Mouse (Mus musculus) mouse trophoblast stem cell (cell line): ENCODE results near the gene Ndst2.
"Not testable (repeated sequence)": the region's sequence is repeated elsewhere in the genome, so short reads cannot be mapped to it uniquely, and the experiment has no call there.

Experiments used
- in situ Hi-C, 2 experiments: fragments of 300-500 bp; cut with MseI, MboI; formaldehyde crosslinking; loops; 2 replicates in 1 of 2; 3 replicates in 1 of 2; pipeline ENCODE4 v1.15.1; 2025

The Ndst2 gene

DNA sequence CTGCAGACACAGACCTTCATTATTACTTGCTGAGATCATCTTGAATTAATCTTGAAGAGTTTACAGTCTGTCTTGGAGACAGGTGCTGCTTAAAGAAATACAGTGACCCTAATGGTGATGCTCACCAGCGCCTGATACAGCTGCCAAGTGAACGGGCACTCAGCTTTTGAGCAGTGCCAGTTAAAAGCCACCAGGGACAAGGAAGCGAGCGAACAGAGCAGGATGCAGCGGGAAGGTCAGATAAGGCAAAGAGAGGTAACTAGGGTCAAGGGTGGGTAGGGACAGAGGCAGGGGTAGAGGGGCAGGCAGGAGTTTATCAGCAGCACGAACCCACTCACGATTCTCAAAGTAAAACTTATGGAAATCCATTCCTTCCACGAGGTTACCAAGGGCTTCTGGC lies 4.1 kb upstream of the Ndst2 start:
- in situ Hi-C loops = no loop called here

DNA sequence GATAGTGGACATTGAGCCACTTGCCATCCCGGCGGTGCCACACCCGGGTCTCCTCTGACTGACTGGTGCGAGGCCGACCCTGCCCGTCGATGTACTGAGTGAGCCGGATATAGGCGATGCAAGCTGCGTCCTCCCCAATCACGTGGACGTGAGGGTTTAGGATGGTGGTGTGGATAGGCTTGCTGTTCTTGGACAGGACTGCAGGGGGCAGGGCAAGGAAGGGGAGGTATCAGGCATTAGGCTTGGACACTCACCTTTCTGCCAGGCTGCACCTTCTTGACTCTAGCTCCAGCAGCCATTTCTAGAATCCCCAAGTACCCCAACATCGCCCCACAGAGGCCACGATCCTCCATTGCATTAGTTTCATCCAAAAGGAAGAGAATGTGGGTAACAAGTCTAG lies 2.9 kb upstream of the Ndst2 start:
- in situ Hi-C loops = no loop called here

DNA sequence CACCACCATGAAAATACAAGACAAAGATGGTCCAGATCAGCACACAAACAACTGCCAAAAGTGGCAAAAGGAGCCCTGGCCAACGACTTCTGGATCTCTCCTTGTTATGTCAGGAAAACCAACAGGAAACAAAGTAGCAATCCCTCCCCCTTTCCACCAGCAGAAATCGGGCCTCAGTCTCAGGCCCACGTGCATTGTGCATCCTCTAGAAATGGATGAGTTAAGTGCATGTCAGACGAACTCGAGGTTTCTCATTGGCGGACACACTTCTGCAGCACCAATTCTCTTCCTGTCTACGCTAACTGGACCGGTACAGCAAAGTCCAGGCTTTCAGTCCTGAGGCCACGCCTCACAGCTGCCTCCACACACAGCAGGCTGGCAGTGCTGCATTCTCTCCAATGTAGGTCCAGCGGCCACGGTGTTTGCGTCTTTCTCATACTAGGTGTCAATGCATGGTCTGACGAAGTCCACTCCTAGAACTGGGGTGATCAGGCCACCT lies 1.6 kb upstream of the Ndst2 start:
- in situ Hi-C loops = no loop called here

DNA sequence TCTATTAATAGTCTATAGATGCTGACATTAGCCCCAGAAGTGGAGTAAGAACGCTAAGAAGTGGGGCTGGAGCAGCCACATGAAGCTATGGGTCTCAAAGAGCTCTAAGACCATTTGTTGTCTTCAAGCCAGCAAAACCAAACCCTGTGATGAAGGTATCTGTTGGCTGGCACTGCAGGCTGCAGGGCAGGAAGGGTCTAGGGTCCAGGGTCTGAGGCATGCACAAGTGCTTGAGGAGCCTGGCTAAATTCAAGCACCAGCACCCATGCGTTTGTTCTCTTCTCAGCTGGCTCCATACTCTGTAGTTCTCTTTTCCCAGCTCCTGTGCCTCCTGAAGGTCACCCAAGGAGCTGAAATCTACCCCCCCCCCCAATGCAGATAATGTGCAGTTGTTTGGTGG lies 690 bp upstream of the Ndst2 start:
- in situ Hi-C loops = no loop called here

DNA sequence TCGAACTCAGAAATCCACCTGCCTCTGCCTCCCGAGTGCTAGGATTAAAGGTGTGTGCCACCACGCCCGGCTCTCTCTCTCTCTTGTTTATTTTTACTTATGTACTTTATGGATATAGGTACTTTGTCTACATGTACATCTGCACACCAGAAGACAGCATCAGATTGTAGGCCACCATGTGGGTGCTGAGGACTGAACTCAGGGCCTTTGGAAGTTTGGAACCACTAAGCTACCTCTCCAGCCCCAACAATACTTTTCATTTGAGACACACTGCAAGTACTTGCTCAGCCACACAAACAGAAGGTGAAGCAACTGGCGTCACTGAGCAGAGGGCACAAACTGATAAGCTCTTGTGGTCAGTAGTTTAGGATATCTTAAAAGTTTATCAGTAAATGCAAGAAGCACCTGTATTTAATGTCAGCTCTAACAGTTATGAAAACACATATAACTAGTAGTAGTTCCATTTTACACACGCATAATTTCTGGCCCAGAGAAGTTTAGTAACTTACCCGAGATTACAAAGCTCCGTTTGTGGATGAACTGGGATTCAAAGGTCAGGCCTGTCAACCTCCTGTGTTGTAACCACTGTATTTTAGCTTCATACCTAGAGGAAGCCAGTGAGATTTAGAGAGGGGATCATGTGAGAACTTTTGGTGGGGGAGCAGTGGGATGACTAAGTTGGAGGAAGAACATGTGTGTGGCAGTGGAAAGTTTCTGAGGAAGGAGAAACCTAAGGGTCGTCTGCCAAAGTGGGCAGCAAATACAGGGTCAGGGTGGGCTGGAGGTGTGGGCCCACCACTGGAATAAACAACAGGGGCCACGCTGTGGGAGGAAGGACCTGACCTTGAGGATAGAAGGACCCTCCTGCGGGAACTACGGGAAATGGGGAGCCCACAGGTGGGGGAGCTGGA lies 1.1 kb downstream of the Ndst2 start:
- in situ Hi-C loops = no loop called here

DNA sequence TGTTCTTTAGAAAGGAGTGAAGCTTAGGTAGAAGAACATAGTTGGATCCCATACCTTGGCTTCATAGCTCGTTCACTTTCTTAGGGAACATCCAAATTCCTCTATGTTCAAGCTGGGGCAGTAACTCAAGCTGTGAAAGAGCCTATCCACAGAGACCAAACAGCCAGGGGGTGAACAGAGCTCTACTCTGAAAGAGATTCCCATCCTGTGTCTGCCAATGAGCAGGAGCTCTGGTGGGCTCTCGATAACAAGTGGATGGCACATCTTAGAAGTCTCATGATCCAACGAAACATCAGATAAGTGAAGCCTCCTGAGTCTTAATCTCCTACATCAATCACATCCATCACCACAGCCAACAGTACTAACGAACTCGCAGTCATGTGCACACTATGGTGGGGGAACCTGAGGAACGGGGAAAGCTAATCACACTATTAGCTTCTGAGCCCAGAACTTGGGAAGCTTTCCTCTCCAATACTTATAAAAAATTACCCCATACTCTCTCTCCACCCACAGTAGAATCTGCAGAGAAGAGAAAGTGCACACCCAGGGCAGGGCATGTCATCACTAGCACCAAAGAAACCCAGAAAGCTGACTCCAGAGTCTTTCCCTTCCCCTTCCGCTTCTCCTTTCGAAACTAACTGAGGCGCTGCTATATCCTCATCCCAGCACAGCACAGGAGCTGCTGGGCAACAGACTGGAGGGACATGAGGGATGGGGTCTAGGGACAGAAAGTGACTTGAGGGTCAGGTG lies 3.3 kb downstream of the Ndst2 start:
- in situ Hi-C loops = no loop called here

DNA sequence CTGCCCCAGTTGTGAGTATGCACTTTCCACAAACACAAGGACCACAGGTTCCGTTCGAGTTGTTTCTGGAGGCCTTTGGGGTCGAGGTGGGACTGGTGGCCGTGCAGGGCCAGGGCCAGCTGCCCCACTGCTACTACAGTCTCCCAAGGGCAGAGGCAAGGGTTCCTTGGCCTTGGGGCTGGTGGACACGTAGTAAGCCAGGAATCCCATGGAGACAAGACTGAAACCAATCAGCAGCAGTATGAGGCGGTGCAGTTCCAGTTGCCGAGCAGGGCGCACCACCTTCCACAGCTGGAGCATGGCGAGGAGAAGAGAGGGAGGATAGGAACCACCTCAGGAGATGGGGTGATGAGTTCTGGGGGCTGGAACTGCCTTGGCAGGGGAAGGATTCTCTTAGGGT lies 4.5 kb downstream of the Ndst2 start:
- in situ Hi-C loops = no loop called here

DNA sequence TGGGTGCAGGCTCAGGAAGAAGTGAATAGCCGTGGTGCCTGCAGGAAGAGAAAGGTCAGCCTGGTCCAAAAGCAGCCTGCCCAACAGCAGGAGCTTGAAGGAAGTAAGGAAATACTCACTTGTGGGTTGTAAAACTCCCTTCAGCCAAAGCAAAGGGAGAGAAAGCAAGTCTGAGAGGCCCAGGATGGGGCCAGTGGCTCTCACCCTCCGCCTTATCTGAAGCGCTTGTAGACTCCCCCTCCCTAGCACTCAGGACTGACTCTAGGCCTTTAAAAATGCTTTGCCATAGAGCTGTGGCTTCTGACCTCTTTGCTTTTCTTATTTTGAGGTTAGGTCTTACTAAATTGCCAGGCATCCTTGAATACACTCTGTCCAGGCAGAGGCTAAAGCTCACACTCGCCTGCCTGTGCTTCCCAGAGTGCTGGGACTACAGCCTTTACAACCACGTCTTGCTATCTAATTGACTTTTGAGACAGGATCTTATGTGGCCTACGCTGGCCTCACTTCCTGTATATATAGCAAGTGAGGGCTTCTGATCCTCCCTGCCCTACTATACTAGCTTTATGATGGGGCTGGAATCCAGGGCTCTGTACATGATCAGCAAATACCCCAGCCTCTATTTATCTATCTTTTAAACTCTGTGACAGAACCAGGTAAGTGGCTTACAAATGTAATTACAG lies 8.6 kb downstream of the Ndst2 start:
- in situ Hi-C loops = no loop called here

DNA sequence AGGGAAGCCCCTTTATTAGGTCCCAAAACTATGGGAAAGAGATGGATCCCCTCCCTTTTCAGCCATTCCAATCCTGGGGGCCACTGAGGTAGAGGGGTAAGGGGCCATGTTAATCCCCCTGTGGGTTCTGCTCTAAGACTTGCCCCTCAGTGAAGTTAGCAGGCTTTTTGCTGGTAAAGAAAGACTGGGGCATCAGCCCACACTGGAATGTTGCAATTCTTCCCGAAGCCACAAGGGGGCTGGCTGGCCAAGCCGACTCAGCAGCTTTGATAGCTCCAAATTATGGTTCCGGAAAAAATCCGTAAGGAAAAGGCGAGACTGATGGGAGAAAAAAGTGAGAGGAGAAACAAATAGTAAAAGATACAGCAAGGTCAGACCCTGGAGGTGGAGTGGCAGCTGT lies 10.3 kb downstream of the Ndst2 start:
- in situ Hi-C loops = no loop called here

DNA sequence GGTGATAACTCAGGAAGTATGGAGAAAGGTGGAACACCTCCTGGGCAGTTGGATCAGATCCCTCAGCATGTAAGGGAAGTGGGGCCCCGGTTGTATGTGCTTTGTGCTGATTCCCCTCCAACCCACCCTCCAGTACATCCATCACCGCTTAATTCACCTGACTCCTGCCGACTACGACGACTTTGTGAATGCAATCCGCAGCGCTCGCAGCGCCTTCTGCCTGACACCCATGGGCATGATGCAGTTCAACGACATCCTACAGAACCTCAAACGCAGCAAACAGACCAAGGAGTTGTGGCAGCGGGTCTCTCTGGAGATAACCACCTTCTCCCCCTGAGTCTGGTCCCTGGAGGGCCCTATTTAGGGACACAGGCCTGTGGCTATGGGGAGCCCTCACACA lies 11.4 kb downstream of the Ndst2 start:
- in situ Hi-C loops = no loop called here

DNA sequence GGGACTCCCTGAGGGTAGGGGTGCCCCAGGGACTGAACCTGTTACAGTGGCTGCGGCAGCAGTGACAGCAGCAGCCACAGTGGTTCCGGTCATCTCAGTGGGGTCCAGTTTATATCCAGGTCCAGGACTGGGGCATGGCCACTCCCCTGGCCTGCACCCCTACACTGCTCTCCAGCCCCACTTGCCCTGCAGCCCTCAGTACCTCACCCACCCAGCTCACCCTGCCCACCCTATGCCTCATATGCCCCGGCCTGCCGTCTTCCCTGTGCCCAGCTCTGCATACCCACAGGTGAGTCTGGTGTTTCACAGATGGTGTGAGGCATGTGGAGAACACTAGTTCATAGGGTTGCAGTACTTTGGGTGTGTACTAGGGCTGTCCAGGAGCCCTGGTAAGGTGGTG lies 13.0 kb downstream of the Ndst2 start:
- in situ Hi-C loops = no loop called here

DNA sequence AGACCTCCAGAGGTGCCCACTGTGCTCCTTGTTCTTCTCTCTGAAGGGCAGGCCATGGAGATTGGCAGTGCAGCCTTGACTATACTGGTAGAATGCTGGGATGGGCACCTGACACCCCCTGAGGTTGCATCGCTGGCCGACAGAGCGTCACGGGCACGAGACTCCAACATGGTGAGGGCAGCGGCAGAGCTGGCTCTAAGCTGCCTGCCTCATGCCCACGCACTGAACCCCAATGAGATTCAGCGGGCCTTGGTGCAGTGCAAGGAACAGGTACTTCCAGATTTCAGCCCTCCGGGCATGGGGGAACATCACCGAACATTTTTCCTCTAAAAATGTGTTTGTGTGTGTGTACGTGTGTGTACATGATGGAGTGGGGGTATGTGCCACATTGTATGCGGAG lies 14.6 kb downstream of the Ndst2 start:
- in situ Hi-C loops = no loop called here

DNA sequence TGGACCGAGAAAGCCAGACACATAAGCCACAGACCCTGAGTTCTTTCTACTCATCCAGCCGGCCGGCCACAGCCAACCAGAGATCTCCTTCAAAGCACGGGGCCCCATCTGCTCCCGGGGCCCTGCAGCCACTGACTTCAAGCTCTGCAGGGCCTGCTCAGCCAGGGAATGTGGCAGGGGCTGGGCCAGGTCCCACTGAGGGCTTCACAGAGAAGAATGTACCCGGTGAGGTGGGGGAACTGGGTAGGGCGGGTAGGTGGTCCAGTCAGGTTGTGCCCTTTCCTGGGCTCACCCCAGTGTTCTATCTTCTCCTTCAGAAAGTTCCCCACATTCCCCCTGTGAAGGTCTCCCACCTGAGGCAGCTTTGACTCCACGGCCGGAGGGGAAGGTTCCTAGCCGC lies 15.9 kb downstream of the Ndst2 start:
- in situ Hi-C loops = no loop called here

DNA sequence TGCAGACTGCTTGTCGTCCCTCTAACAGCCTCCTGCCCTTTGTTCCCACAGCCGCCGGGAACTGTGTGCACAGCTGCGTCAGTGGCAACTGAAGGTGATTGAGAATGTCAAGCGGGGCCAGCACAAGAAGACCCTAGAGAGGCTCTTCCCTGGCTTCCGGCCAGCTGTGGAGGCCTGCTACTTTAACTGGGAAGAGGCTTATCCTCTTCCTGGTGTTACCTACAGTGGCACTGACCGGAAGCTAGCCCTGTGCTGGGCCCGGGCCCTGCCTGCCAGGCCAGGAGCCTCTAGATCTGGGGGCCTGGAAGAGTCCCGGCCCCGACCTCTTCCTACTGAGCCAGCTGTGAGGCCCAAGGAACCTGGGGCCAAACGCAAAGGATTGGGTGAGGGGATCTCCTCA lies 20.5 kb downstream of the Ndst2 start:
- in situ Hi-C loops = no loop called here

DNA sequence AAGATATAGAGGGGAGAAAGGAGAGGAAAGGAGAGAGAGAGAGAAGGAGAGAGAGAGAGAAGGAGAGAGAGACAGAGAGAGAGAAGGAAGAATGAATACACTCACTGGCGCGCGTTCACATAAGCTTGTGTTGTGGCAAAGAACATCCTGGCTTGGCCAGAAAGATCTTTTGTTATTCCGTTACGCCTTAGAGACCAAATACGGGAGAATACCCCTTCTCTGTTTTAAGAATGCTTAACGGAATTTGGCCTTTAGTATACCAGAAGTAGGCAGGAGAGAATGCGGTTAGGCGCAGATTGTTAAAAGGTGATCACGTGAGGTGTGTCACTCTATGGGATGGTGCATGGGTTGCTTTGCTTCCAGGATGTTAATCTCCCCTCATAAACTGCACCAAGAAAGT lies 26.1 kb downstream of the Ndst2 start:
- in situ Hi-C loops = no loop called here

DNA sequence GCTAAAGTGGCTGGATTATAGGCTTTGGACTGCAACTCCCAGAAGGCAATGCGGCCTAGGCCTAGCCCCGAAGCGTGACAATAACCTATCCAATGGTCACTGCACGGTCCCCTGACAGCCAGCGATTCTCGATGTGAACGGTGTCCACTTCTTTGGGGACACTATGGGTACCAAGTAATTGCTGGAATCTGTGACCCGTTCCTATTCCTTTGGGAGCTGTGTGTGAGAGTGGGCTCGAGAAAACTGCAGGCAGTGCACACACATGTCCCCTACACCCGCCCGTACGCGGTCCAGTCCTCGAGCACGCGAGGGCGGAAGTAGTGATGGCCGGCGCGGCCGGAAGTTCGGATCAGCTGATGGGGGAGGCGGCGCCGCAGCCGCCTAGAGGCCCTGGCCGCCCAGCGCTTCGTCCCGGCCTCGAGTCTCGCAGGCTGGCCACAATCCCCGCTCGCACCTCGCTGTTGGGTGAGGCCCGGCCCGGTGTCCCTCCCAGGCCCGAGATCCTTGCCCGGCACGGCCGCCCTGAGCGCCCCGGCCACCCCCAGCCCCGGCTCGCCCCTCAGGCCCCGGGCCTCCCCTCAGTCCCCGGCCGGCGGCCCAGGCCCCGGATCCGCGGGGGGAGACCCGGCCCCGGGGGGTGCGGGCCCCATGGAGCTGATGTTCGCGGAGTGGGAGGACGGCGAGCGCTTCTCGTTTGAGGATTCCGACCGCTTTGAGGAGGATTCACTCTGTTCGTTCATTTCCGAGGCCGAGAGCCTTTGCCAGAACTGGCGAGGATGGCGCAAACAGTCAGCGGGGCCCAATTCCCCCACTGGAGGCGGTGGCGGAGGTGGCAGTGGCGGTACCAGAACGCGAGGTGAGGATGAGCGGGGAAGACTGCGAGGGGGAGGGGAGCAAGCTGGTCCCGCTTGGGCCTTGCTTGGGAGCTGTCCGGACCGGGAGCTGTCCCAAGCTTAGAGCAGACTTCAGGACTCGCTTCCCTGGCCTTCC lies 26.9 kb downstream of the Ndst2 start, which contains the start of gene Zswim8:
Zswim8 (plus strand) TSS at position 352 of the 990 bp plus-strand sequence.
- in situ Hi-C loops = no loop called here

DNA sequence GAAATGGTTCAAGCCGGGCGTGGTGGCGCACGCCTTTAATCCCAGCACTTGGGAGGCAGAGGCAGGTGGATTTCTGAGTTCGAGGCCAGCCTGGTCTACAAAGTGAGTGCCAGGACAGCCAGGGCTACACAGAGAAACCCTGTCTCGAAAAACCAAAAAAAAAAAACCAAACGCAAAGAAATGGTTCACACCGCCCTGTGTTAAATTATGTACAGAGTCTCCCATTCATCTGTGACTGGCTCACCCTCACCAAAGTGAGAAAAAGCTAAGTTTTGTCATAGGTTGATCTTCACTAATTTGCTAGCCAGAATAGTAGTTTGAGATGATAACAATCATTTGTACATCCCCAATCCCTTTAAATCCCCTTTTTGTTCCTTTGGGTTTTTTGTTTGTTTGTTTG lies 30.9 kb downstream of the Ndst2 start:
- in situ Hi-C loops = not testable (repeated sequence)

DNA sequence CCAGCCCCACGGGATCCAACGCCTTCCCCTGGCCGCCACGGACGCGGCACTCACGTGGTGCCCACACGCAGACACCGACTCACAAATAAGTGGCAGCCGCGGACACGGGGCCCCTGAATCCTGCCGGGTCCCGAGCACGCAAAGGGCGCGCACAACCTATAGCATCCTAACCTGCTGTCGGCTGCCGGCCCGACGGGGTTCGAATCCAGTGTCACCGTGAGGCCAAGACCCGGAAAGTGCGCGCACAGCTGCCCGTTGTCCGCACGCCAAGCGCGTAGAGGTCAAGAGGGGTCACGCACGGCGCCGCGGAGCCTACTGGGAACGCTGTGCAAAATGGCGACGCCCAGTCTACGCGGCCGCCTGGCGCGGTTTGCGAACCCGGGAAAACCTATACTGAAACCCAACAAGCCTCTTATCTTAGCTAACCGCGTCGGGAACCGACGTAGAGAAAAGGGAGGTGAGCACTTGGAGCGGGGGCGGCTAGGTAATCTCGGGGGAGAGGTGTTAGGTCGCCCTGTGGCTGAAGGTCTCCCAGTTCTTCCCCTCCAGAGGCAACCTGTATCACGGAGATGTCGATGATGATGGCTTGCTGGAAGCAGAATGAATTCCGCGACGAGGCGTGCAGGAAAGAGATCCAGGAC lies 31.5 kb downstream of the Ndst2 start, which contains the start of gene Chchd1:
Chchd1 (plus strand) TSS at position 266 of the 641 bp plus-strand sequence.
- in situ Hi-C loops = no loop called here

DNA sequence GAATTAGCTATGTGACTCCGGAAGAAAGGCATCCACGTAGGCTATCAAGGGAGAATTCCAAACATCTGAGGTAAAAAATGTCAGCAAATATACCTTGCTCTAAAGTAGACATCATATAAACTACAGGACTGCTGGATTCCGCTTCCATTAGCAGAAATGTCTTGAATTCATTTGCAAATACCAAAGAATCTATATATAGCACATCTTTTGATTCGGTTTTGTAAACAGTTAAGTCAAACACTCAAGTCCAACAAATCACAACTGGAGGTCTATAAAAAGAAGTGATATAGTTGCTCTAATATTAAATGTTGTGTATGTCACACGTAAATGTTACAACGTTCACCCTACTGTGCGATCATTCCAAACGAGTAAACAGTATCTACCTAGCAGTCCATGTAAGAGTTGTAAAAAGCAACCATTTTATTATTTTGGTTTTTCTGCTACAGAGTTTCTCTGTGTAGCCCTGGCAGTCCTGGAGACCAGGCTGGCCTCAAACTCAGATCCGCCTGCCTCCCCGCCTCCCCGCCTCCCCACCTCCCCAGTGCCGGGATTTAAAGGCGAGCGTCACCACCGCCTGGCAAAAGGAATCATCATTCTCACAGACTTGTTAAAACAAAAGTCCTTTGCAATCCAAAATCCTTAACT lies 32.1 kb downstream of the Ndst2 start:
- in situ Hi-C loops = no loop called here

DNA sequence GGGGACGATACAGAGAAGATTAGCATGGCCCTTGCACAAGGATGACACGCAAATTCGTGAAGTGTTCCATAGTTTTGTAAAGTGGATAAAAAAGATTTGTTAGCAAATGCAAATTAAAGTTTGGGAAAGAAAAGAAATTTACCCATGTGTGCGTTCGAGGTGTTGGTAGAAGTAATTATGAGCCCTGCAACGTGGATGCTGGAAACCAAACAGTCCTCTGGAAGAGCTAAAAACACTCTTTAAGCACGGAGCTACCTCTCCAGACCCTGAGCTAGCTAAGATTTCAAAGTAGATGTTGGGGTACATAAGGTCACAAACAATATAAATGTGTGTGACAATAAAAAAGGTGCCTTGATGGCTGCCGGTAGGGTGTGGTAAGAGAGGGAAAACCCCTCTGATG lies 32.8 kb downstream of the Ndst2 start:
- in situ Hi-C loops = no loop called here
